Mouse (Mus musculus) erythroblast, embryonic 14.5 days (primary cell): ENCODE results near the gene Spon1.

ENCODE experiments used
- GATA1 ChIP-seq: IDR thresholded peaks from 2 replicates; pipeline ENCODE4 v1.6.1; 2012; ENCODE audit warnings: low read length, inconsistent platforms, mixed read lengths
- TAL1 ChIP-seq: IDR thresholded peaks from 3 replicates; pipeline ENCODE4 v1.6.1; 2012; ENCODE audit warnings: low read length, inconsistent platforms, mixed read lengths

DNA sequence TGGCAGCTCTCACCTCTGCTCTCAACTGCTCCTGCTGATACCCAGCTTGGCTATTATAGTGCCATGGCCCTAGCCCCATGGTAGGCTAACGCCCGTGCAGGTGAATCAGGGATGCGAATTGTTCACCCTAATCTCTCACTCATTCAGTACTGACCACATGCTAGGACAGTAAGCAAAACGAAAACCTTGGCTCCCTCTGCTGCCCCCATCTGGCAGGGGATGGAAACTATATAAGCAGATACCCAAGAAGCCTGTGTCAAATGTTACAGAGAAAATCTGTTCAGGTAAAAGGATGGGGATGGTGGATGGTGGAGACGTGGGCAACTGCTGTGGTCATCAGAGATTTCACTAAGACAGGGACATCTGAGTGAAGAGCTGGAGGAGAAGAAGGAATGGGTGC, 241.8 kb downstream of the Spon1 start:
- TF ChIP-seq GATA1, result no peak
- TF ChIP-seq TAL1, result no peak
